Mouse (Mus musculus) stomach, embryonic 14.5 days (tissue): ENCODE results near the gene Usp36. TPM values are rescaled to one million over a fixed set of nuclear protein-coding genes. Genes with fewer than 3 reads are reported as not detected.

Experiments
- ATAC-seq: fragments of 200-750 bp; cut with Nextera tagmentation; 2 replicates; pipeline ENCODE4 v1.8.0; 2017; ENCODE audit warnings: low read depth, moderate TSS enrichment; ENCODE audit not compliant: insufficient number of reproducible peaks, insufficient read depth, low FRiP score
- H3K27ac ChIP-seq: fragments of 300-500 bp; sonication (generic); 2 replicates; pipeline ENCODE4 v1.5.1; 2014; ENCODE audit warnings: mild to moderate bottlenecking, low read length, moderate library complexity, mixed read lengths
- H3K27me3 ChIP-seq: fragments of 300-500 bp; sonication (generic); 2 replicates; pipeline ENCODE4 v1.6.1; 2014; ENCODE audit warnings: low read length, control low read depth, mixed read lengths; ENCODE audit not compliant: control insufficient read depth, insufficient read depth
- H3K36me3 ChIP-seq: fragments of 300-500 bp; sonication (generic); 2 replicates; pipeline ENCODE4 v1.6.1; 2014; ENCODE audit warnings: mild to moderate bottlenecking, control low read depth, low read length, moderate library complexity, mixed read lengths; ENCODE audit not compliant: control insufficient read depth, insufficient read depth
- H3K4me1 ChIP-seq: fragments of 300-500 bp; sonication (generic); 2 replicates; pipeline ENCODE4 v1.6.1; 2014; ENCODE audit warnings: low read length, control low read depth, mixed read lengths; ENCODE audit not compliant: control insufficient read depth, insufficient read depth
- H3K4me2 ChIP-seq: fragments of 300-500 bp; sonication (generic); replicated peaks from 2 replicates; pipeline ENCODE4 v1.6.1; 2014; ENCODE audit warnings: low read depth, low read length, control low read depth
- H3K4me3 ChIP-seq: fragments of 300-500 bp; sonication (generic); 2 replicates; pipeline ENCODE4 v1.5.1; 2014; ENCODE audit warnings: low read depth, low read length, control low read depth
- H3K9ac ChIP-seq: fragments of 300-500 bp; sonication (generic); replicated peaks from 2 replicates; pipeline ENCODE4 v1.6.1; 2014; ENCODE audit warnings: low read depth, mild to moderate bottlenecking, control low read depth, low read length, moderate library complexity, mixed read lengths
- H3K9me3 ChIP-seq: fragments of 300-500 bp; sonication (generic); 2 replicates; pipeline ENCODE4 v1.6.1; 2016; ENCODE audit warnings: low read depth, low read length, control low read depth; ENCODE audit not compliant: control insufficient read depth
- WGBS: fragments of 180-500 bp; shearing (Covaris S2); extraction: QIAGEN DNeasy Blood & Tissue Kit; methylation state at CpG from one replicate; pipeline ENCODE4 v1.1.7; 2014; 5-methylcytosine and 5-hydroxymethylcytosine counted together
- polyA plus RNA-seq: library from polyadenylated mRNA; unstranded; fragments of >200 nt; fragmentation: Nextera tagmentation; extraction: Ambion mirVana; gene quantifications from 2 replicates; pipeline ENCODE4 v1.2.1, GENCODE M21; 2014

The Usp36 gene
- polyA plus RNA-seq, 1 experiment from 2014 or later: 19.1 TPM

DNA sequence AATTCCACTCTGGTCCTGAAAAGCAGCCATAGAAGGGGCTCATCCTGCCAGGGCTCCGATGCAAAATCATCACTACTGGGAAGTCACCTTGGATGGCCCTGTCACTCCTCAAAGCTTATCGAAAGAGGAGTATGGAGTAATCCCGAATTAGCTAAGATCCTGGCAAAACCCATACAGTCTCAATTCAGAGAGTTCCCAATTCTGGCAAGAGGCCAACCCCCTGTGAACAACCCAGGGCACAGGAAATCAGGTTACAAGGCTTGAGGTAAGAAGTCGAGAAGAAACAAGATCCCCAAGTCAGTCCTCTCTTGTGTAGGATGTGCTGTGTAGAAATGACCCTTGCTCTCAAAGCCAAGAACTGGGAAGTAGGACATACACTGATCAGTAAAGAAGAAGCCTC is 47.5 kb downstream of the Usp36 start:
- ATAC-seq: no peak
- H3K27me3 ChIP-seq: no peaks in the 10 kb centered on the region
- peaks cover 37% of the 10 kb centered on the region for H3K4me1 ChIP-seq
- no peak overlapping the region for H3K4me3 ChIP-seq
- H3K9me3 ChIP-seq: no peaks in the 10 kb centered on the region
- WGBS: 75% methylated on average over 4 of the region's 4 CpGs
- H3K36me3 ChIP-seq: no peaks in the 10 kb centered on the region
- no peak overlapping the region for H3K4me2 ChIP-seq
- H3K9ac ChIP-seq: no peak overlapping the region
- no peak overlapping the region for H3K27ac ChIP-seq

DNA sequence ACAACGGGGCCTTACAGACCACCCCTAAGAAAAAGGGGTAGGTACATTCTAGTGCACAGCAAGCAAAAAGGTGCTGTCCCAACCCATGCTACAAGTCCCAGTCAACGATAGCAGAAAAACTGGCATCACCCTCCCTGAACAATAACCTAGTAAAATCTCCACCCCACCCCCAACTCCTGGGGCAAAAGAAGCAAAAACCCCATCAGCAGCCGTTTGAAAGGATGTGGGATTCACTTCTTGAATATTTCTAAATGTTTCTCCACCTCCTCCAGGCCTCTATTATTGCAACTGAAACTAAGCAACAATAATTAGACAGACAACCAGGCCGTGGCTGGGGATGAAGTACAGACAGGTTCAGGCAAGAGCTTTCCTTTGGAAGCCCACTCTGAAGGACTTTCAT is 49.7 kb downstream of the Usp36 start:
- no peak for ATAC-seq
- peaks cover 33% of the 10 kb centered on the region for H3K4me1 ChIP-seq
- H3K4me2 ChIP-seq: no peak overlapping the region
- no peaks in the 10 kb centered on the region for H3K36me3 ChIP-seq
- H3K9ac ChIP-seq: no peak overlapping the region
- 62% methylated on average over 4 of the region's 4 CpGs for WGBS
- no peak overlapping the region; the same call in 1 of the 2 replicates for H3K27ac ChIP-seq
- no peak overlapping the region for H3K4me3 ChIP-seq
- no peaks in the 10 kb centered on the region for H3K9me3 ChIP-seq
- H3K27me3 ChIP-seq: no peaks in the 10 kb centered on the region

DNA sequence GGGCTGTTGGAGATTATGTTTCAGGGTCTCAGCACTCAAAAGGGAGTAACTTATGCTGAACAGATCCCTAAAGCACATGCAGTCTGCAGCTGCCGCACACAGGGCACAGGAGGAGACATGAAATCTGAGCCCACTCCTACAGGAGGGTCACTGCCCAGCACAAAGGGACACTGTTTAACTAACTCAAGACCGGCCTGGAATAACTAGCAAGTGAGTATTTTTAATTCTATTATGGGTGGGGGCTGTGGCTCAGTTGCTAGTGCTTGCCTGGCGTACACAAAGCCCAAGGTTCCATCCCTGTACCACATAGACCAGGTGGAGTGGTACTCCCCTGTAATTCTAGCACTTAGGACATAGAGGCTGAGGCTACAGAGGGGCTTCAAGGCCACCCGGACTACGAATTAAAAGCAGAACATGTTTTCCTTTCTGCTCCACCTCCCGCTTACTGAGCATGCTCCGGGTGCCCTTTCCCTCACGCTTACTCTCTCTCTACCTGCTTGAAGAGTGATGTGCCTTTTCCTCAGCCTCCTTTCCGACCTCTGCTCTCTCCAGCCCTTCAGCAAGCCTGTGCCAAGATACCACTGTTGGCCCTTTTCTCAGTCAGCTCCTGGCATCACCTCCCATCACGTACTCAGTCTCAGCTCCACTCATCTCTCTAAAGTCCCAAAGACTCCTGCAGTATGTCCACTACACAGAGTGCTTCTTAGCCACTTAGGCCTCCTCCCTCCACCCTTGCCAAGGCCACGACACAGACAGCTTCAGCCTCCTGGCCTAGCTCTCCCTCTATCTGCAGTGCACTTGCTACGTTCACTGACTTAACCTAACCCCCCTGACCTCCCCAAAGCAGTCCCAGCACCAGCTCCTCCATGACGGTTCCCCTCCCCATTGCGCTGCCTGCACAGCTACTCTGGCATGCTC is 50.5 kb downstream of the Usp36 start:
- Histone ChIP-seq H3K27me3 (no peaks in the 10 kb centered on the region), H3K4me3 (no peak overlapping the region), H3K4me1 (peaks cover 34% of the 10 kb centered on the region), H3K9me3 (no peaks in the 10 kb centered on the region), H3K36me3 (no peaks in the 10 kb centered on the region), H3K9ac (no peak overlapping the region), H3K27ac (peak overlapping the region; percentile 29), H3K4me2 (peak overlapping the region; percentile 25)
- 39% methylated on average over 14 of the region's 14 CpGs for WGBS
- ATAC-seq: no peak; the same call in 1 of the 2 replicates

DNA sequence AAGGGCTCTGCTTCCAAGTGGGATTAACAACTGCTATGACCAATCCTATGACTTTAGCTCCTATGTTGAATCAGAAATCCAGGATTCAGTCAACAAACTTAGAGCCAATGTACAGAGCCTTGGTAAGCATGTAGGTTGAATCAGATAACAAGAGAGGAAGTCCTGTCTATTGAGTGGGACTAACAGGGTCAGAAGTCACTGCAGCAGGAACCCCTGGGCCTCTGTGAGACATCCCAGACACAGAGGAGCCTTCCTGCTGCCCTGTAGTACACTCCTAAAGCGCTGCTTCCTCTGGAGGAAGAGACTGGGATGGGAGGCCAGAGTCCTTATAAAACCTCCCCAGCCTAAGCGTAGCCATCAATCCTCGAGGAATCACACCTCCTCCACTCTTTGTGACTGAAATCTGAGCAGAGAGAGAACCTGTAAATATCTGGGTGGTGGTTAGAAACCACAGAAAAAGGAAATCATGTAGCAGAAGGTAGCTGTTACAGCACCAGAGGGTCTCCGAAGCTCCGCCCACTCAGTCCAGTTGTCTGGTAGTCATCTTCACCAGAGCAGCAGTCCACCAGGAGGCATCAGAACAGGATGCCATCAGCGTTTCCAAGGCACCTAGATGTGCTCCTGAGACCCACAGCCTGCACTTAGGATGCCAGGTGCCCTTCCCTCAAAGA is 53.4 kb downstream of the Usp36 start:
- ATAC-seq: no peak
- H3K36me3 ChIP-seq: no peaks in the 10 kb centered on the region
- WGBS: 54% methylated on average over 6 of the region's 6 CpGs
- no peak overlapping the region for H3K27ac ChIP-seq
- H3K9ac ChIP-seq: no peak overlapping the region
- H3K4me2 ChIP-seq: no peak overlapping the region
- no peaks in the 10 kb centered on the region for H3K27me3 ChIP-seq
- H3K9me3 ChIP-seq: no peaks in the 10 kb centered on the region
- peaks cover 43% of the 10 kb centered on the region for H3K4me1 ChIP-seq
- no peak overlapping the region for H3K4me3 ChIP-seq

DNA sequence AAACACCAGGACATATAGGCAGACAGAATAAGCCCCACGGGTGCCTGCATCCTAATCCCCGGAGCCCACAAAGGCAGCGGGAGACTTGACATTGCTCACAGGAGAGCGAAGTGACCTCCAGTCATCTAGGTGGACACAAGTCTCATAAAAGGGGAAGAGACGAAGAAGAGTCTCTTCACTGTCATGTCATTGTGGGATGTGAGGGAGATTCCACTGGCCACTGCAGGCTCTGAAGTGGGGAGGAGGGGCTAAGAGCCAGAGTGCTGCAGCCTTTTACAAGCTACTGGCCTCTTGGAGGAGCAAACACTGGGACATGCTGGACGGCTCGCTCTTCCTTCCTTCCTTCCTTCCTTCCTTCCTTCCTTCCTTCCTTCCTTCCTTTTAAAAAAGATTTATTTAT is 55.1 kb downstream of the Usp36 start:
- Histone ChIP-seq H3K27me3 (no peaks in the 10 kb centered on the region), H3K4me2 (no peak overlapping the region), H3K4me1 (peaks cover 32% of the 10 kb centered on the region), H3K9me3 (no peaks in the 10 kb centered on the region), H3K27ac (no peak overlapping the region), H3K9ac (no peak overlapping the region), H3K4me3 (no peak overlapping the region), H3K36me3 (no peaks in the 10 kb centered on the region)
- 77% methylated on average over 7 of the region's 7 CpGs for WGBS
- no peak for ATAC-seq

DNA sequence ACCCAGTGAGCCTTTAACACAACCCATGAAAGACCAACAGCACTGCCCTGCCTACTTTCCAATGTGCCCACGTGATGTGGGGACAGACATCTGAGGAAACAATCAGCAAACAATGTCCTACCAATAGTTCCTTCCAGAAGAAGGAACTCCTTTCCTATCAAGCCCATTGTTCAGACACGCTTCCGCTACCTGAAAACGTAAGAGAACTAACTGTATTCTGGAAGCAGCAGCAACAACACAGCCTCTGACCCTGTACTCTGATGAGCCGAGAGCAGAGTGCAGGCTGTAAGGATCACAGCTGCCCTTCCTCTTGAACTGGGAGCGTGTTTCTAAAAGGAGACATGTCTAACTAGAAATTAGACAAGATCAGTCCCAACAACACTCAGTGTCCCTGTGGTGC is 55.5 kb downstream of the Usp36 start:
- Histone ChIP-seq H3K4me2 (no peak overlapping the region), H3K9me3 (no peaks in the 10 kb centered on the region), H3K4me1 (peaks cover 28% of the 10 kb centered on the region; the same call in 1 of the 2 replicates), H3K36me3 (no peaks in the 10 kb centered on the region), H3K9ac (no peak overlapping the region), H3K4me3 (no peak overlapping the region), H3K27ac (no peak overlapping the region), H3K27me3 (no peaks in the 10 kb centered on the region)
- WGBS: 63% methylated on average over 6 of the region's 6 CpGs
- ATAC-seq: no peak

DNA sequence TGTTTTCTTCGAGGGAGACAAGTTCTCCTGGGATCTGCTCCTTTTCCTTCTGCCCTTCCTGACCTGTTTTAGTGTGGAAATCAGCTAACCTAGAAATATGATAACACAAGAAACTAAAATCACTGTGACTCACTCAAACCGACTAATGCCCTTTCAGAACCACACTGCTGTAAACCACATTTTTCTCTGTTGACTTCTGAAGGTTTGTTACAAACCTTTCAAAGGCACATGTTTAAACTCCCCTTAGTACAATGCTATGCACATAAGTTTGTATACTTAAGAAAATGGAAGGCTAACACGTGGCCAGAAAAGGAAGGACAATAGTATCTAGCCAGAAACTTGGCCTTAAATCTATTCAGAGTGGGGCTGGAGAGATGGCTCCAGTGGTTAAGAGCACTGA is 56.1 kb downstream of the Usp36 start:
- ATAC-seq: no peak
- no peaks in the 10 kb centered on the region for H3K9me3 ChIP-seq
- H3K27me3 ChIP-seq: no peaks in the 10 kb centered on the region
- H3K4me3 ChIP-seq: no peak overlapping the region
- no peak overlapping the region for H3K9ac ChIP-seq
- H3K4me2 ChIP-seq: no peak overlapping the region
- no peaks in the 10 kb centered on the region for H3K36me3 ChIP-seq
- WGBS: 48% methylated on average over 3 of the region's 3 CpGs
- H3K27ac ChIP-seq: no peak overlapping the region
- H3K4me1 ChIP-seq: peaks cover 22% of the 10 kb centered on the region; the same call in 1 of the 2 replicates

DNA sequence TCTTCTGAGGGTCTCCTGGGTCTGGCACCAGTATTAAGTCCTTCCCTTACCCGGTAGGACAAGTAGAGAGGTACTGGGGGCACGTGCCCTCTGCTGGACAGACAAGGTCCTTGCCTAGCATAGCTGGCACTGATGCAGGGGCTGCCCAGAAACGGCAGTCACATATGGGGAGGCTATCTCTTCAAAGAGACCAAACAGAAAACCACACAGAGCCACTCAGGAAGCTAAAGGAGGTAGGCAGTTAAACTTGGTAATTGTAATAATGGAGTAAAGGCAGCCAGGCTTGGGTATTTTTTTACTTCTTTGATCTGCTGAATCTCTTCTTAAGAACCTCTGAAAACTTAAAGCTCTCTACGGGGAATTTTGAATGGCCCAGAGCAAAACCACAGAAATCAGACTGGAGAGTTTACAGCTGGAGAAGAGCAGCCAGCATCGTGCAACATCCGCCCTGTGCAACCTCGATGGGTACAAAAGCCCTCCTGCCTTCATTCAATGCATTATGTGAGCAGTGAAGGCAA is 57.7 kb downstream of the Usp36 start:
- 42% methylated on average over 7 of the region's 7 CpGs for WGBS

More for the DNA sequence above, 57.7 kb downstream of the Usp36 start:
- ATAC-seq: no peak
- Histone ChIP-seq H3K27ac (no peak overlapping the region), H3K4me1 (peaks cover 18% of the 10 kb centered on the region; the same call in 1 of the 2 replicates), H3K27me3 (no peaks in the 10 kb centered on the region), H3K36me3 (no peaks in the 10 kb centered on the region), H3K9me3 (no peaks in the 10 kb centered on the region), H3K4me3 (no peak overlapping the region), H3K9ac (no peak overlapping the region), H3K4me2 (no peak overlapping the region)
